Comparison of ENCODE assay signal across 15 mouse cellular contexts in the genomic region with DNA sequence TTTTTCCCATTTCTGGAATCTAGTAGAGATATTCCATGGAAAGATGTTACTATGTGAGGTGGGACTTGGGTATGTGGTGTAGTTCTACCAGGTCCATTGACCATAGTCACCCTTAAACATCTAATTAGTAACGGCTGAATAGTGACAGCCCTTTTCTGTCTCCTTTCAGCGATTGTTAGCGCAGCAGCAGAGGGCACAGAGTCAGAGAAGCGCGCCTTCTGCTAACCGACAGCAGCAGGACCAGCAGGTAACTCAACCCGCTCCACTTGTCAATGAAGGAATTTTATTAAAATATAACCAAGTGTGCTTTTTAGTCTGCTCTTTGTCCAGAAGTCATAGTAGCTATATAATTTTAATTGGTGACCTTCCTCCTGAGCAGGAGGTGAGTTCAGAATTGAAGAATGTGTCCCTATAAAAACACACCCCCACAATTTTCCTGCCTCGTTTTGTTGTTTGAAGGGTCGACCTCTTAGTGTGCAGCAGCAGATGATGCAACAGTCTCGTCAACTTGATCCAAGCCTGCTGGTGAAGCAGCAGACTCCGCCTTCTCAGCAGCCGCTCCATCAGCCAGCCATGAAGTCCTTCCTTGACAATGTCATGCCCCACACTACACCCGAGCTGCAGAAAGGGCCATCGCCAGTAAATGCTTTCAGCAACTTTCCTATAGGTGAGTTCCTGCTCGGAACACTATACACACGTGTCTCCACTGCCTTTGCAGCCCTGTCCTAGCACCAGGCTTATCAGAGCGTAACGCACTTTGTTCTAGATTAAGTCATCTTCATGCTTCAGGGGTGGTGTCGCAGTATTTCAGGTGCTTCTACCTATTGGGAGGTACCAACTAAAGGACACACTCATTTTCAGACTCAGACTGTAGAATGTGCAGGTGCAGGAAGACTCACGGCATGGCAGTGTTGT. TPM values are rescaled to one million over a fixed set of nuclear protein-coding genes. Genes with fewer than 3 reads are reported as not detected.
DNase-seq lines count a peak whose midpoint lies in the region; ATAC-seq and TF ChIP-seq lines count a peak whose summit lies in the region.
"Had no signal": no experiment of that assay in that cellular context is flagged by ENCODE, and none has a peak within 500 bp of the region (broad histone marks: within the 10 kb centered on the region; RNA-seq: fewer than 3 reads in every experiment).

No protein-coding gene starts in this region.

- no peaks in the 10 kb centered on the region for H3K4me1 ChIP-seq in kidney, embryonic 14.5 days (ENCODE audit: control insufficient read depth, insufficient read depth, low read length)
- H3K4me1 ChIP-seq in forebrain, postnatal 0 days (ENCODE audit: insufficient read depth): no peaks in the 10 kb centered on the region
- H3K4me1 ChIP-seq: liver, embryonic 12.5 days had no signal

- no peak overlapping the region for H3K27ac ChIP-seq in kidney, embryonic 14.5 days (ENCODE audit: low read depth, low read length)
- no peak overlapping the region for H3K27ac ChIP-seq in forebrain, postnatal 0 days (ENCODE audit: low read depth, low read length)
- H3K27ac ChIP-seq: hindbrain, postnatal 0 days; liver, embryonic 12.5 days had no signal

- H3K4me2 ChIP-seq in kidney, embryonic 14.5 days (replicated peaks; ENCODE audit: low read depth, low read length): no peak overlapping the region
- no peak overlapping the region for H3K4me2 ChIP-seq in forebrain, postnatal 0 days (ENCODE audit: low read depth)
- H3K4me2 ChIP-seq: liver, embryonic 12.5 days had no signal

- no peak overlapping the region for H3K4me3 ChIP-seq in kidney, embryonic 14.5 days (ENCODE audit: low read length)
- H3K4me3 ChIP-seq in forebrain, postnatal 0 days (ENCODE audit: low read depth, low read length): no peak overlapping the region
- H3K4me3 ChIP-seq: liver, embryonic 12.5 days had no signal

- H3K9me3 ChIP-seq in kidney, embryonic 14.5 days (ENCODE audit: control insufficient read depth, low read length): no peaks in the 10 kb centered on the region
- H3K9me3 ChIP-seq in forebrain, postnatal 0 days (ENCODE audit: low read length): no peaks in the 10 kb centered on the region
- H3K9me3 ChIP-seq: liver, embryonic 12.5 days had no signal

- ATAC-seq in Patski: peak; percentile 51
- ATAC-seq in kidney, embryonic 14.5 days (ENCODE audit: low FRiP score, low TSS enrichment): peak; percentile 73
- ATAC-seq in forebrain, postnatal 0 days: no peak
- ATAC-seq: hindbrain, postnatal 0 days; liver, embryonic 12.5 days had no signal

- peaks cover 92% of the 10 kb centered on the region for H3K36me3 ChIP-seq in kidney, embryonic 14.5 days (ENCODE audit: control insufficient read depth, insufficient read depth, low read length)
- H3K36me3 ChIP-seq in forebrain, postnatal 0 days (ENCODE audit: insufficient read depth): peaks cover 84% of the 10 kb centered on the region

- WGBS in kidney, embryonic 14.5 days: 64% methylated on average over 20 of the region's 20 CpGs
- 87% methylated on average over 20 of the region's 20 CpGs for WGBS in forebrain, postnatal 0 days

- no peak for TF ChIP-seq CTCF in Patski (IDR thresholded peaks at IDR 0.05)
- no peak for TF ChIP-seq CTCF in forebrain, postnatal 0 days (IDR thresholded peaks at IDR 0.05; ENCODE audit: low read depth)

- DNase-seq in ES-CJ7 (ENCODE audit: low read depth, low spot score) (peak; percentile 39), Patski (ENCODE audit: low read depth, low spot score) (no peak)
- peak; percentile 52 to 63 for DNase-seq in kidney, postnatal 36 days
- DNase-seq in forebrain, postnatal 0 days: no peak
- DNase-seq in thymus, postnatal 36 days: no peak
- no peak for DNase-seq in gastrocnemius, adult 18-20 months (ENCODE audit: low spot score)
- DNase-seq: adrenal gland, adult 8-10 months; cerebellum, adult 11 months; cerebellum, postnatal 14 days; heart, adult 18-20 months had no signal

- H3K9ac ChIP-seq in kidney, embryonic 14.5 days (ENCODE audit: low read depth, low read length): no peak overlapping the region
- no peak overlapping the region for H3K9ac ChIP-seq in forebrain, postnatal 0 days
- H3K9ac ChIP-seq: liver, embryonic 12.5 days had no signal

- POLR2A ChIA-PET in Patski (lab: Charles Lee): no interaction called here

- H3K27me3 ChIP-seq in Patski: no peaks in the 10 kb centered on the region
- H3K27me3 ChIP-seq in kidney, embryonic 14.5 days (ENCODE audit: control insufficient read depth, insufficient read depth, low read length): no peaks in the 10 kb centered on the region
- no peaks in the 10 kb centered on the region for H3K27me3 ChIP-seq in forebrain, postnatal 0 days (ENCODE audit: insufficient read depth, low read length)
- H3K27me3 ChIP-seq: liver, embryonic 12.5 days had no signal

- in situ Hi-C loops in Patski (cut with MboI; ENCODE audit: low pct_unique_long_range_greater_than_20kb): no loop called here

- CTCF ChIA-PET in Patski (lab: Charles Lee): no interaction called here

RNA-seq across cellular contexts. Expression of a gene that starts 32.5 kb away (rescaled TPM):
- not detected for polyA plus RNA-seq in Patski (2021)
- 0.49 and 1.9 TPM in 2 replicates for polyA plus RNA-seq in kidney, embryonic 14.5 days (2014; fragmentation: Nextera tagmentation; extraction: Ambion mirVana)
- 0.23 and 0.29 TPM in 2 replicates for total RNA-seq in forebrain, postnatal 0 days (2014; rRNA removed)
- 0.15 and 0.17 TPM in 2 replicates for polyA plus RNA-seq in forebrain, postnatal 0 days (2015; fragmentation: Nextera tagmentation; extraction: Ambion mirVana)
- total RNA-seq in gastrocnemius, adult 18-20 months (2021): not detected
- total RNA-seq: gastrocnemius, adult 8-10 months; heart, adult 18-20 months had no signal
- polyA plus RNA-seq: limb, embryonic 11.5 days had no signal

RNA-seq across cellular contexts. Expression of a gene that starts 58.4 kb away (rescaled TPM):
- polyA plus RNA-seq in Patski (2021): 34.1 TPM
- polyA plus RNA-seq in kidney, embryonic 14.5 days (2014; fragmentation: Nextera tagmentation; extraction: Ambion mirVana): 57.6 and 64.1 TPM in 2 replicates
- 38.4 and 48.0 TPM in 2 replicates for total RNA-seq in forebrain, postnatal 0 days (2014; rRNA removed)
- polyA plus RNA-seq in forebrain, postnatal 0 days (2015; fragmentation: Nextera tagmentation; extraction: Ambion mirVana): 30.8 and 40.7 TPM in 2 replicates
- total RNA-seq in gastrocnemius, adult 18-20 months (2021): 10 to 100 TPM; 20.7 to 22.3 TPM

Comparison
In these comparisons a context has a peak if more than half of its experiments do, and no peak if none do; other contexts are left out.
1. DNase-seq: peak in ES-CJ7 (single experiment) and kidney, postnatal 36 days (2 of 2); none in Patski (single experiment), forebrain, postnatal 0 days (single experiment), thymus, postnatal 36 days (0 of 2) and gastrocnemius, adult 18-20 months (single experiment).